Mouse (Mus musculus): ENCODE measurements around the gene Daam2.
A peak's percentile ranks its signal among the peaks of the same experiment; 100 is the strongest.

Gene Daam2

DNA sequence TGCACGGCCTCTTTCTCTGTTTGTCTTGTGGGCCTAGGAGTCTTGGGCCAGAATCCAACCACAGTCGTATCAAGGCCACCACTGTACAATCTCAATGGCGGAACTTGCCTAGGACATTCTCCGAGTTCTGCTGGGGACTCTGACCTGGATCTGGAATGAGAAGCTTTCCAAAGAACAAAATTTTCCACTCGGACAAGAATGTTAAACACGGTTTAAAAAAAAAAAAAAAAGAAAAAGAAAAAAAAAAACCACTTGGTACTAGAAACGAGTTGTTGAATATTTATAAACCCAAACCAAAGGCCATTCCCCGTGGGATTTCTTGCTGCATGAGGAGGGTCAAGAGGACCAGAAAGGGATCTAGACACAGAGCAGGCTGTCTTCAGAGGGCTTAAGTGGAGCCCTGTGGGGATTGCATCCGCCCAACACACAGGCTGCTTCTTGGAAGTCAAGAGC lies 29.9 kb downstream of the Daam2 start:
- no peak for DNase-seq (ENCODE audit: extremely low read depth, insufficient read length, low spot score)

DNA sequence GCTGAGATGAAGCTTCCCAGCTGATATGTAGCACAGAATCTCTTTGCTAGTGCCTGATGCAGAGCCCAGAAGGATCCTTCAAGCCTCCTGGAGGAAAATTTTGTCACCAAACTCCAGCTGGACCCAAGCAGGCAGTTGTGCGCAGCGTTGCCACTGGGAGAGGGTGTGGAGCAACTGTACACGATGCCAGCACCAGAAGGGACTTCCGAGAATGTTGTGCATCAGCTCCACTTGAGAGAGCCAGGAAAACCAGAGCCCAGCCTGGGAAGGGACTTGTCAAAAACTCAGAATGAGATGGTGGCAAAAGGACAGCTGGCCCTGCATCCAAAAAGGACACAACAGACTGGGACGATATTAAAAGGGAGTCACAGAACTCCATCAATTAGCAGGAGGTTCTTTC lies 32.5 kb downstream of the Daam2 start:
- DNase-seq (ENCODE audit: extremely low read depth, insufficient read length, low spot score) = no peak

DNA sequence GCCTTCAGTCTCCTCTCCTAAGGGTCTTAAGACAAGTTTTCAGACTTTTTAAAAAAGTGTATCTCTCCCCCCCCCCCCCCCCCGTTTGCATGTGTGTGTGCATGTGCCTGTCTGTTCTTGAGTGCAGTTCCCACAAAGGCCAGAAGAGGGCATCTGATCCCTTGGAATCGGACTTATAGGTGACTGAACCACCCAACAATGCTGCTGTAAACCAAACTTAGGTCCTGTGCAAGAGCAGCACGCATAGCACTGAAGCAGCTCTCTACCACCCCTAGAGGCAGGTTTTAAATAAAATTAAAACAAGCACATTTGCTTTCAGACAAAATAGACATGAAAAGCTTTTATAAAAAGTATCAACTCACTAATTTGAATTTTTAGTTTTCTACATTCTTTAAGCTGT lies 33.9 kb downstream of the Daam2 start:
- peak; percentile 54 for DNase-seq (ENCODE audit: extremely low read depth, insufficient read length, low spot score)

DNA sequence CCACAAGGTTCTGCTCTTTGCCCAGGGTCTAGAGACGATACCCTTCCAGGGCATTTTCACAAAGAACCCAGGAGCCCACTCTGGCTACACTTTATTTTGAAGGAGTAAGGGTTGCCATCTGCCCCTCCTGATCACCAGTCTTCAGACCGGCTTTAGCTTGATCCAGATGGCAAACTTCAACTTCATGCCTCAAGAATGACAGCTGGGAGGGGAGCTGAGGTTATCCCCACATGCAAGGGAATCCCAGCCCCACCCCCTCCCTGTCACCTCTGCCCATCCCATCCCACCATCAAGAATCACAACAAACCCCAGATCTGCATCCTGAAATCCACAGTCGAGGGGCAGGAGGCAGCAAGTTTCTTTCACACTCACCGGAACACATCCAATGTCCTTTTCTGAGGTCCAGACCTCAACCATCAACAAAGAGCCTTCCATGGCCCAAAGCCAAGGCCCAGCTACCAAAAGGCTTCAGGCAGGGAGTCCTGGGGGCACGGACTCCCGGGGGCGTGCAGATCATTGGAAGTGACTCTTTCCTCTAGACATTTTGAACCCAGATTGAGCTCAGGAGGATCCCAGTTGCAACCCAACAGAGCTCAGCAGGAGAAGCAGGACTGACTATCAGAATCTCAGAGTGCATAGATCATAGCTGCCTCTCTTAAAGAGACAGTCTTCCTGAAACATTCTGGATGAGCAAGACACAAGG lies 35.5 kb downstream of the Daam2 start:
- DNase-seq (ENCODE audit: extremely low read depth, insufficient read length, low spot score) = no peak

DNA sequence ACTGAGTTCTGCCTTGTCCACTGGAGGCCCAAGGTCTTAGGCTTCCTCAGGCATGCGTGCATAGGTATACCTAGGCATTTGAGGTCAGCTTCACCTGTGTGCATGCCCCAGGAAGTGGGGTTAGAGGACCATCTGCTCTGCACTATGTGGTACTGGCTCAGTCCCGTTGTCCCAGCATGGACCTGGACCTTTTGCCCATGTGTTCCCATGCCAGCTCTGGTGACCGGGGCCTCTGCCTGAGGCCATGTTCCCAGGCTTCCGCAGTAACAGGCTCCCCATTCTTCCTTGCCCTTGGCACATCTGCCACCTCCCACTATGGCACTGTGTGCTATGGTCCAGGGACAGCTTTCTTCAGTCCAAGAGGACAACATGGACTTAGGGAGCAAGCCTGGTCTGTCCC lies 36.1 kb downstream of the Daam2 start:
- no peak for DNase-seq (ENCODE audit: extremely low read depth, insufficient read length, low spot score)

DNA sequence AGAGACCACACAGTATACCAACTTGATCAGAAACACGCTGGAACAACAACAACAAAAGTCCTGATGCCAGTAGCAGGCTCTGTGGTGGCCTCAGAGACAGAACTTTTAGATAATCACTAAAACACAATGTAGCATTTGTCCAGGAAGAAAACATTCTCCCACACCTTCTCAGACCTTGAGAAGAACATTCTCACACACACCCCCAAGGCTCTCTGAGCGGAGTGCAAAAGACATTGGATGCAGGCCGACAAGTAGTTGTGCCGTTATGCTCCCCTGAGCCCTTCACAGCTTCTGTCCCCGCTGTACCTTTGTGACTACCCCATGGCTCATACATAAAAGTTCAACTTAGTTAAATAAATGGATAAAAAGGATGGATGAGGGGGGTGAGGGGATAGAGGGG lies 37.6 kb downstream of the Daam2 start:
- DNase-seq (ENCODE audit: extremely low read depth, insufficient read length, low spot score) = no peak

DNA sequence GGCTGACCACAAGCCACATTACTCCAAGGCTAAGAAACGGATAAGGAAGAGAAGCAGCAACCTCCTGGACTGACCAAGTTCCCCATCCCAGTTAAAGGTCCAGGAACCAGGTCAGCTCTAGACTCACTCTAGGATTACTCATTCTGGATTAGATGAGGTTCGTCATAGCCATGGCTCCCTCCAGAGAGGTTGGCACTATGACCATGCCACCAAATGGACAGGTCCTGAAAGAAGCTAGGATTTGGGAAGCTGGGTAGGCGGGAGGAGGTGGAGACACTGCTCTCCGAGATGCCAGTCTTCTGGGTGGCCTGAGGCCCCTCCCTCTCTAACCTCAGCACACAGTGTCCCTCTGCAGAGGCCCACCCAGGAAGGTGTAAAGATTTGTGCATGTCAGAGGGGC lies 38.2 kb downstream of the Daam2 start:
- DNase-seq (ENCODE audit: extremely low read depth, insufficient read length, low spot score) = no peak

DNA sequence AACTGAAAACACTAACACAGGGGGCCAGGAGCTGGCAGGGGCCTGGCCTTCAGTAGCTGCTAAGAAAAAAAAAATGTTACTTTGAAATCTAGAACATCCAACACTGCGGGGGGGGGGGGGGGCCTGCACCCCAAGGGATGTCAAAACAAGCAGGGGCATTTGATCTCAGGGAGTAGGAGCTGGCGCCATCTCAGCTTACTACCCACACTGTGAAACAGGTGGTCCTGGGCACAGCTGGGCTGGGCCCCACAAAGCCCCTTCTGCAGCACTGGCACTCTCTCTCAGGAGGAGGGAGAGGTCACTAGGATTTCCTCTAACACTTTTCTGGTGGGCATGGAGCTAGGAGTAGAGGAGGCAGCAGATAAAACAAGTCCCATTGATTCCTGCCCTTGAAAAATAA lies 39.6 kb downstream of the Daam2 start:
- DNase-seq (ENCODE audit: extremely low read depth, insufficient read length, low spot score) = no peak

DNA sequence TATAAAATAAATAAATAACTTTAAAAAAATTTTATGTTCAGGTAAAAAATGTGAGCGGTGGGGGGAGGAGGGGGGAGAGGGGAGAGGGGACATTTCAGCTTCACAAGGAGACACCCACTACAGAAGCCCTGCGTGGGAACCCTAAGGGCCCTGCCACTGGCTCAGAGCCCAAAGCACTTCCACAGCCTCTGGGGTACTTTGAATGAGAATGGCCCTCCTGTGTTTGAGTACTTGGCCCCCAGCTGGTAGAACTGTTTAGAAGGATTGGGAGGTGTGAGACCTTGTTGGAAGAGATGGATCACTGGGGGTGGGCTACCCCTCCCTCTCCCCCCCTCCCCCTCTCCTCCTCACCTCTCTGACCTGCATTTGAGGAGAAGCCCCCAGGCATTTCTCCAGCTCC lies 41.7 kb downstream of the Daam2 start:
- DNase-seq (ENCODE audit: extremely low read depth, insufficient read length, low spot score) = no peak

DNA sequence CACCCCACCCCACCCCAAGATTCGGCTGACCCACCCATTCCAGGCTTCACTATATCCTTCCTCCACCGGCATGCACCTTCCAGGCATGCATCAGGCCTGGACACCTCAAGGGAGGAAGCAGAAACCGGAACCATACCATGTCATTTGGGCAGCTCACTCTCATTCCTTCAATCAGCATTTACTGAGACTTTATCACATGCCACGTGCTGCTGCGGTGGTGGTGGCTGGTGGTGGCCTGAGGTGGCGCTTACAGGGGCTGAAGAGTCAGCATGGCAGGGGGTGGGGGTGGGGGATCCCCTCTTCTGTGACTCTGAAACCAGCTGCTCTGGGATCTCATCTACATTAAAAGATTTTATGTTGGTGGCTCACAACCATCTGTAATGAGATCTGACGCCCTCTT lies 42.1 kb downstream of the Daam2 start:
- DNase-seq (ENCODE audit: extremely low read depth, insufficient read length, low spot score) = no peak

DNA sequence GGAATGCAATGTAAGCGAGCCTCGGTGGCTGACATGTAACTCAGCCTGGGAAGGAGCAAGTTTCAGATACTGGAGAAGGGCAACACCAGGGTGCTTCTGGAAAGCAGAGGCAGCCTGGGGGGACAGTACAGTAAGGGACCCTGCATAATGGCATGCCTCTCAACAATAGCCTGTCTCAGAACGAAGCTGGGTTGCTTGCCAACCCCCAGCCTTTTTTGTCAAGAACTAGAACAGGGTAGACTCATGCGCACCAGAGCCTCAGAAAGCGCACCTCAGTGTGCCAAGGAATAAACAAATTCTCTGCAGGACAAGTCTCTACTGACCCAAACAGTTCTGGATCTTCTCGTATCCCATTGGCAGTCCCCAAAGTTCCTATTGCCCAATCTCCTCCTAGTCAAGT lies 43.5 kb downstream of the Daam2 start:
- no peak for DNase-seq (ENCODE audit: extremely low read depth, insufficient read length, low spot score)

DNA sequence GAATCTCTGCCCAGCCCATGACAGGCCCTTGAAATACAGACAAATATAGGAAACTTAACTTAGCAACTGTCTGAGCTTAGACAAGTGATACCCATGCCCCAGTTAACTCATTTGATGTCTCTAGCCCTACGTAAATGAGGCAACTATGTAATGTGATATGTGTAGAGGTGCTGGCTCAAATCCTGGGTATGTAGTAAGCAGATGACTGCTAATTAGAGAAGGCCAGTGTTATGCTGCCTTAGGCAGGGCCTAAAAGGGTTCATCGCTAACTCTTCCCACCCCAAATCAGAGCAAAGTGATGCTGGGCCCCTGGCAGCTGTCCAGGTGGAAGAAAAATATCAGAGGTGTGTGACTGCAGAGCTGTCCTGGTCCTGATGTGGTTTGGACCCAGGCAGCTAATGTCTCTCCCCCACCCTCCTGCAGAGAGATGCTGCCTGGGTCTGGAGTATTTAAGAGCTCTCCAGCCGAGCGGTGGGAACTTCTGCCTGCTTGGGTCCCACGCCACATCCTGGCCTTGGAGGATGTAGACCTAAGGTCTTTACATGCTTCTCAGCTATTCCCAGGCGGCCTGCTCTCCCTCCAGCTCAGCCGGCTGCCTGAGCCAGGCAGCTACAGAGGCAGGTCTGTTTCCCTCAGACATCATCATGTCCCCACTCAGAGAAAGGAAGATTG lies 44.4 kb downstream of the Daam2 start:
- DNase-seq (ENCODE audit: extremely low read depth, insufficient read length, low spot score) = no peak

DNA sequence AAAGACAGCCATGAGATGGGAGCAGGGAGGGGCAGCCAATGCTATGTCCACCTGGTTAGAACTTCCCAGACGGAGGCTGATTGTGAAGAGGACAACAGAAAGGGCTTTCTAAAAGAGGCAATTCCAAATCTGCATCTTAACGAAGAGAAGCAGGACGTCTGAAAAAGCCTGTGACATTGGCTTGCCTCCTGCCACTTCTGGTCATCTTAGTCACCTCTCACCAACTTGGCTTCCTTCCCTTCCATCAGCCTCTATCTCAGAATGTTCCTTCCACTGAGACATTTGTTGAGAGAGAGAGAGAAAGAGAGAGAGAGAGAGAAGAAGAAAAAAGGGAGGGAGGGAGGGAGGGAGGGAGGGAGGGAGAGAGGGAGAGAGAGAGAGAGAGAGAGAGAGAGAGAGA lies 47.1 kb downstream of the Daam2 start:
- no peak for DNase-seq (ENCODE audit: extremely low read depth, insufficient read length, low spot score)

DNA sequence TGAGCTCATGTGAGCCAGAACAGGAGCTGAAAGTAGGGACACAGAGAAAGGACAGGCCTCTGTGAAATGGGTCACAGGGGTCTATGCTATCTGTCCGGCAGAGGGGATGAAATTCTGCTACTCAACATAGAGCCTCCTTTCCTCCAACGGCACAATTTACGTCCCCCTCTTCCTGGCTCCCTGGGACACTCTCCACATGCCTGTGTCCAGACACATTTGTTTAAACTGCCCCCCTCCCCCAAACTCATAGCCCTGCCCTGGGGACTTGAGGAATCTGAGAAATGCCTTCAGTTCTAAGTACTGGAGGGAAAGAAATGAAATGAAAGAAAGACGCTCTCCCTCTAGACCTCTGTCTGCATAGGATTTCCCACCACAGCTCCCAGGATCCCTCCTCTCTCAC lies 48.5 kb downstream of the Daam2 start:
- DNase-seq (ENCODE audit: extremely low read depth, insufficient read length, low spot score) = no peak

DNA sequence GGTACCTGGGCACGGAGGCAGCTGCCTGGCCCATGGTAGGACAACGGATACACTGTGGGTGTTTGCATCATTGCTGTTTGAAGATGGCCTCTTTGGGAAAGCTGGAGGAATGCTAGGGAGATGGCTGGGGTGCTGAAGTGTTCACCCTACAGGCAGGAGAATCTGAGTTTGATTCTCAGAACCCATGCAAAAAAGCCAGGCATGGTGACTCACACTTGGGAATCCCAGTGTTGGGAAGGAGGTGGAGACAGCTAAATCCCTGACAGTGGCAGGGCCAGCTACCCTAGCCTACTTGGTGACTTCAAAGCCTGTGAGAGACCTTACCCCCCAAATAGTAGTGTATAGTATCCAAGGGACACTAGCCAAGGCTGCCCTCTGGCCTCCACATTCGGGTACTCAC lies 49.0 kb downstream of the Daam2 start:
- no peak for DNase-seq (ENCODE audit: extremely low read depth, insufficient read length, low spot score)

DNA sequence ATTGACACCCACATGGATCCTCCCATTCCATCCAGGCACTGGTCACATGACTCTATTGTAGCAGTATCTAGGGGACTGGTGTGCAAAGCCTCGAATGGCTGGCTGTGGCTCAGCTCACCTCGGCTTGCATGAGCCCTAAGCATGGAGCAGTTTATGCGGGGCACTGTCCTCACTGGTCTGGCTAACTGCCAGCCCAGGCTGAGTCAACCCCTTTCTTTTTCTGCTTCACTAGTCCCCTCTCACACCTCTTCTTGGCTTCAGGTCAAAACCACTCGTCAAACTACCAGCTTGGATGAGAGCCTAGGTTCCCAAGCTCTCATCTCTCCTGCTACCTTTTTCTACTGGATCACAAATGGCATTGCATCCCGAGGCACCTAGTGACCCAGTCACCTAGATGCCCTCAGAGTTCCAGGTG lies 51.5 kb downstream of the Daam2 start:
- peak; percentile 80 for DNase-seq (ENCODE audit: extremely low read depth, insufficient read length, low spot score)

DNA sequence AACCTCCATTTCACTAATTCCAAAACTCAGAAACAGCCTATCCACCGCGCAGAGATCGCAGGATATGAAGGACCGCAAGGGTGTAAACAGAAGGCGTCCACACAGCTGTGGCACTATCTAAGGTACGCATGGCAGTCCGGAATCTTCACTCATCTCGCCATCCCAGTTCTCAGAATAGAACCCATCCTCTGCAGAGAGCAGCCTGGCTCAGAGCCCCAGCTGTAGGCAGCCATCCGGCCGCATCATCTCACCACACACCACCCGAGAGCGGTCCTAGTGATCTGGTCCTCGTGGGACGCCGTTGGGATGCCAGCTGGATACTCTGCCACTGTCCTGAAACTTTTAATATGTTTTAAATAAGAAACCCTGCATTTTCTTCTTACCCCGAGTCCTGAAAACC lies 54.7 kb downstream of the Daam2 start:
- no peak for DNase-seq (ENCODE audit: extremely low read depth, insufficient read length, low spot score)

DNA sequence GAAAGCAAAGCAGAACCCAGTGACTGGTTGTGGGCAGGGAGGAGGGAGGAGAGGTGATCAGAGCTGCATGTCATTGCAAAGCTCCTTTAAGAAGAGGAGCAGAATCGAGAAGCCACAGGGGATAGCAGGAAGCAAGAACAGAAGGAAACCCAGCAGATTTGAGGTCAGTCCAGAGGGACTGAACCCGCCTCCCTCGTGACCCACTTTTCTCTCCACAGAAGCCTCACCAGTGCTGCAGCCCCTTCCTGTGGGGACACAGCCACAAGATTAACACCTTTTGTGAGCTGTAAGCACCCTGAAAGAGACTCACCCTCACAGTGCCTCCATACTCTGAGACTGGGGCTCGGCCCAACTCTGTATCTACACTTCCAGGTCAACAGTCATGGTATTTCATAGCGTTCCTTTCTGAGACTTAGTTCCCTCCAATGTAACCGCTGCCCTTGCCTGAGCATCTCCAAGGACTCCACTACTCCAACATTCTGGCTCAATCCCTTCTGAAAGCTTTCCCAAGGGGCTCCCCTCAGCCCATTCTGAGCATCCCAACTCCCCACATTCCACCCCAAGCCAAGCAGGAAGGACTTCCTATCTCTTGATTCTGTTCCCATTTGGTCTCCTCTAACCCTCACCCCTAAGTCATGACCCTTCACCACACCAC lies 60.8 kb downstream of the Daam2 start:
- no peak for DNase-seq (ENCODE audit: extremely low read depth, insufficient read length, low spot score)

DNA sequence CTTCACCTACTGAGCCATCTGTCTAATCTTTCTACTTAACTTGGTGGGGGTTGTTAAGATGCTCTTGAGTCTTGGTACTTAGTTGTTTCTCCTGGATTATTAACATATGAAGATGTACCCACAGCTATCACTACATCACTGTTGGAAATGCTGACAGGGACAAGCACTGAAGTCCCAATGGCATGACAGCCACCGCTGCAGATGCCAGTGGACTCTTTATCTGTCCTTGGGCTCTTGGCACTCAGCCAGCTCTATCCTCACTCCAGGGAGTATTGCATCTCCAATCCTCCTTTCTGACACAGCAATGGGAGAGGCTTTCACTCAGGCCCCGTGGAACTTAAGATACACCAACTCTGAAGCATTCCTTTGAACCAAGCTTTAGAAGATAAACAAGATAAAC lies 63.9 kb downstream of the Daam2 start:
- DNase-seq (ENCODE audit: extremely low read depth, insufficient read length, low spot score) = no peak

DNA sequence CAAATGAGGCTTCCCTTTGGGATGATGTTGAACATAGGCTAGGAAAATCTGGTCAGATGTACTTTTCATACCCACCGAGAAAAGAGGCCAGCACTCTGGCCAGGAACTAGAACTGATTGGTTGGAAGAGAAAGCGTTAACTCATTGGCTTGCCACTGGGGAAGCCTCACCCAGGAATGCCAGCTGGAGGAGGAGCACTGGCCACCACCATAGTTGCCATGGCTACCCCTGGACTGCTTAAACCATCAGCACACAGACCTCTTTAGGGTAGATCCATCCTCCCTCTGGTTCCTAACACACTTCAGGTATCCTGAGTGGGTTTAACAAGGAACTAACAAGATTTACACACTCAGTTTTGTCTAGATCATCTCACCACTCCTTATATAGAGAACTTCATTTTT lies 64.5 kb downstream of the Daam2 start:
- no peak for DNase-seq (ENCODE audit: extremely low read depth, insufficient read length, low spot score)

DNA sequence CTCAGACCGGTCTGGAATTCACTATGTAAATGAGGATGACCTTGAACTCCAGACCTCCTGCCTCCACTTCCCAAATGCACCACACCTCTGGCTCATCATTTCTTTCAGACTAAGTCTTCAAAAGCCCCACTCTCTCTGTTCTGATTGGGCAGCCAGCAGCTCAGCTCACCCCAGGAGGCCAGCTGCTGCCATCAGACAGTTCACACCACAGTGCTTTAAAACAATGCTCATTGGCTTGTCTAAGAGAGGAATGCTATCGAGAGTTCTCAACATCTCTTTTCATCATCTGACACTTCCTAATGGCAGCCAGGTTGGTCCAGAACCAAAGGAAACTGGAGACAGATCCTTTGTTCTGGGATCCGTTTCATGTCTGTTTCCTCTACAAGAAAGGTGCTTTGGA lies 66.0 kb downstream of the Daam2 start:
- no peak for DNase-seq (ENCODE audit: extremely low read depth, insufficient read length, low spot score)

DNA sequence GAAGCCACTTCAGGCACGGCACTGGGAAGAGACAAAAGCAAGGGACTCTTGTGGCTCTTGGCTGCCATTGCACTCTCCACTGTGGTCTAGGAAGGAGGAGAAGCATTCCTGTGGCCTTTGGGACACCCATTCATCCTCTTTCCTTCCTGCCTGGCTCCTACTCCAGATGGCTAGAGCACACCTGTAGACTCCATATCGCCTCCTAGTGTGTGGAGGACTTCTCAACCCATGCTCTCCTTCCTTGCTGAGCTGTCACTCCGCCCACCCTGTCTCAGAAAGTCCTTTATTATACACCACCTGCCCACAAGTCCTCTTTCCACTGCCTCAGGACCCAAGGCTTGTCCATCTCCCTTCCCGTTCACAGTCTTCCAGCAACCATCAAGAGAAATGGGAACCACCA lies 70.9 kb downstream of the Daam2 start:
- DNase-seq (ENCODE audit: extremely low read depth, insufficient read length, low spot score) = peak; percentile 37

All from 3134 (cell line).